Mouse (Mus musculus) erythroblast, embryonic 14.5 days (primary cell): Measurements from ENCODE around the gene Megf6. TPM values are rescaled to one million over a fixed set of nuclear protein-coding genes. Genes with fewer than 3 reads are reported as not detected.
A peak's percentile ranks its signal among the peaks of the same experiment; 100 is the strongest.

Source experiments
- H3K27me3 ChIP-seq: 2 replicates; pipeline ENCODE4 v1.6.1; 2012; ENCODE audit warnings: inconsistent platforms; ENCODE audit not compliant: control insufficient read depth
- H3K36me3 ChIP-seq: 2 replicates; pipeline ENCODE4 v1.6.1; 2012; ENCODE audit warnings: mild to moderate bottlenecking, inconsistent platforms; ENCODE audit not compliant: control insufficient read depth
- H3K4me1 ChIP-seq: 2 replicates; pipeline ENCODE4 v1.6.1; 2012; ENCODE audit warnings: inconsistent platforms; ENCODE audit not compliant: control insufficient read depth
- H3K4me3 ChIP-seq: replicated peaks from 2 replicates; pipeline ENCODE3; 2012; ENCODE audit warnings: moderate library complexity, mild to moderate bottlenecking, inconsistent platforms
- H3K9me3 ChIP-seq: 2 replicates; pipeline ENCODE4 v1.6.1; 2012; ENCODE audit warnings: low read length, inconsistent platforms, mixed read lengths; ENCODE audit not compliant: control insufficient read depth
- GATA1 ChIP-seq: IDR thresholded peaks from 2 replicates; pipeline ENCODE4 v1.6.1; 2012; ENCODE audit warnings: low read length, inconsistent platforms, mixed read lengths
- TAL1 ChIP-seq: IDR thresholded peaks from 3 replicates; pipeline ENCODE4 v1.6.1; 2012; ENCODE audit warnings: low read length, inconsistent platforms, mixed read lengths
- polyA plus RNA-seq: library from polyadenylated mRNA; stranded (reverse); fragments of >175 nt; gene quantifications from 2 replicates; pipeline ENCODE4 v1.2.3, GENCODE M21; 2012

Megf6 gene
- polyA plus RNA-seq, 1 experiment = under 0.01 TPM

GRCm38 (mm10) chr4:154237306-154237705 is 66.8 kb downstream of the Megf6 start:
- 0 out of 2 replicates have a peak, but pooled peaks cover 3% of the 10 kb centered on the region for H3K27me3 ChIP-seq
- no peaks in the 10 kb centered on the region for H3K36me3 ChIP-seq
- TF ChIP-seq TAL1 (no peak), GATA1 (no peak)
- H3K4me3 ChIP-seq = no peak overlapping the region
- no peaks in the 10 kb centered on the region for H3K9me3 ChIP-seq
- H3K4me1 ChIP-seq = no peaks in the 10 kb centered on the region

- Histone ChIP-seq H3K9me3 (no peaks in the 10 kb centered on the region), H3K4me1 (no peaks in the 10 kb centered on the region), H3K27me3 (0 out of 2 replicates have a peak, but pooled peaks cover 3% of the 10 kb centered on the region), H3K36me3 (no peaks in the 10 kb centered on the region), H3K4me3 (no peak overlapping the region)
- TF ChIP-seq TAL1 (no peak), GATA1 (no peak)
Measured at GRCm38 (mm10) chr4:154239199-154239598, 68.7 kb downstream of the Megf6 start.

GRCm38 (mm10) chr4:154240608-154241007 is 70.1 kb downstream of the Megf6 start:
- Histone ChIP-seq H3K36me3 (no peaks in the 10 kb centered on the region), H3K9me3 (no peaks in the 10 kb centered on the region), H3K4me1 (no peaks in the 10 kb centered on the region), H3K4me3 (no peak overlapping the region), H3K27me3 (0 out of 2 replicates have a peak, but pooled peaks cover 3% of the 10 kb centered on the region)
- no peak for TF ChIP-seq TAL1
- TF ChIP-seq GATA1 = no peak

GRCm38 (mm10) chr4:154245342-154245741 is 74.8 kb downstream of the Megf6 start:
- Histone ChIP-seq H3K4me1 (peaks cover 19% of the 10 kb centered on the region), H3K9me3 (no peaks in the 10 kb centered on the region), H3K27me3 (no peaks in the 10 kb centered on the region), H3K36me3 (no peaks in the 10 kb centered on the region), H3K4me3 (no peak overlapping the region)
- TF ChIP-seq GATA1 = no peak
- no peak for TF ChIP-seq TAL1

GRCm38 (mm10) chr4:154246115-154247040 is 75.8 kb downstream of the Megf6 start:
- no peak for TF ChIP-seq GATA1
- TF ChIP-seq TAL1 = no peak
- Histone ChIP-seq H3K4me1 (peaks cover 19% of the 10 kb centered on the region), H3K36me3 (no peaks in the 10 kb centered on the region), H3K9me3 (no peaks in the 10 kb centered on the region), H3K27me3 (no peaks in the 10 kb centered on the region), H3K4me3 (peak overlapping the region; percentile 49)

GRCm38 (mm10) chr4:154247207-154248091 is 76.9 kb downstream of the Megf6 start:
- Histone ChIP-seq H3K9me3 (no peaks in the 10 kb centered on the region), H3K36me3 (no peaks in the 10 kb centered on the region), H3K27me3 (no peaks in the 10 kb centered on the region), H3K4me3 (no peak overlapping the region), H3K4me1 (peaks cover 19% of the 10 kb centered on the region)
- TF ChIP-seq GATA1 = no peak
- TF ChIP-seq TAL1 = no peak

GRCm38 (mm10) chr4:154248092-154248805 is 77.7 kb downstream of the Megf6 start:
- Histone ChIP-seq H3K27me3 (no peaks in the 10 kb centered on the region), H3K4me3 (no peak overlapping the region), H3K4me1 (peaks cover 19% of the 10 kb centered on the region), H3K9me3 (no peaks in the 10 kb centered on the region), H3K36me3 (no peaks in the 10 kb centered on the region)
- TF ChIP-seq TAL1 (no peak), GATA1 (no peak)

GRCm38 (mm10) chr4:154249316-154249715 is 78.8 kb downstream of the Megf6 start:
- Histone ChIP-seq H3K4me3 (no peak overlapping the region), H3K36me3 (no peaks in the 10 kb centered on the region), H3K27me3 (no peaks in the 10 kb centered on the region), H3K9me3 (no peaks in the 10 kb centered on the region), H3K4me1 (peaks cover 19% of the 10 kb centered on the region)
- no peak for TF ChIP-seq TAL1
- no peak for TF ChIP-seq GATA1
